Mouse (Mus musculus): ENCODE measurements at regions not wholly inside any gene's neighbourhood (a gene's known extent, or its start where the extent isn't known, plus 50 kb on each side); places are given as distances from the start of the nearest gene placed in this dataset.
A peak's percentile ranks its signal among the peaks of the same experiment; 100 is the strongest.

DNA sequence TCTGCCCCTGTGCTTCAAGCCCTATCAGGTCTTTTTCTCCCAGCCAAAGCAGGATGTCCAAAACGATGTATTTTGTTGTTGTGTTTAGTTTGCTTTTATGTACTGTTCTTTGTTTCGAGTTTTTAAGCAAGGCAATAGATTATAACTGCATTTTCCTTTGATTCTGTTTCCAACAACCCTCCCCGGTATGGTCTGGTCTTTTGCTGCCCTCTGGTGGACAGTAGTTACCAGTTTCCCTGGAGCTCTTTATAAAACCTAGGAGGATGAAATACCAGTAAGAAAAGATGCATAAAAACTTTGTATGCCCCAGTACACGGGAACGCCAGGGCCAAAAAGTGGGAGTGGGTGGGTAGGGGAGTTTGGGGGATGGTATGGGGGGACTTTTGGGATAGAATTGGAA, 73.9 kb upstream of the Itm2a start:
- peak; percentile 22 to 31 for DNase-seq (ENCODE audit: low spot score in 2 of 2)

DNA sequence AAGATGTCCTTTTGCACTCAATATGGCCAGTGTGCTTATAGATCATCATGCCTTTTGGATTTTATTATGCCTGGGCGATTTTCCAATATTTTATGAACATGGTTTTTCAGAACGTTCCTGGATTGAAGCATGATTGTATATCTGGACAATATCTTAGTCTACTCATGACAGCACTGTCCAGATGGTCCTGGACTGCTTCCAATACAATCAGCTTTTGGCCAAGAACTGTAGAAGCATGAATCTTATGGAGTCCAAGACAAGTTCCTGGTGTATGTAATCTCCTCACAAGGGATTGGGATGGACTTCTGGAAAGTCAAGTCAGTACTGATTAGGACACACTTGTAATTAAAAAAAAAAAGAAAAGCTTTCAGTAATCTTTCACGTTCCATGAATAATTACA, 66.1 kb upstream of the Itm2a start:
- DNase-seq (ENCODE audit: low spot score in 2 of 2): peak in 1 of 2 experiments; percentile 18

All from gastrocnemius, postnatal 4 days (tissue).